Mouse (Mus musculus): ENCODE measurements around the gene Lats2.

Gene Lats2

GRCm38 (mm10) chr14:57740651-57741050 is 17.5 kb downstream of the Lats2 start:
- CTCF ChIA-PET = no interaction called here

- CTCF ChIA-PET = no interaction called here
Measured at GRCm38 (mm10) chr14:57737089-57737488, 21.1 kb downstream of the Lats2 start.

- CTCF ChIA-PET = interaction anchor here (1.0 kb wide), 1 partner anchor 8 kb away, joined by 6 read pairs; no protein-coding TSS in a partner anchor
Measured at GRCm38 (mm10) chr14:57736141-57736540, 22.0 kb downstream of the Lats2 start.

- CTCF ChIA-PET = no interaction called here
Measured at GRCm38 (mm10) chr14:57732668-57733293, 25.4 kb downstream of the Lats2 start.

GRCm38 (mm10) chr14:57730527-57730926 is 27.7 kb downstream of the Lats2 start:
- CTCF ChIA-PET = no interaction called here

- CTCF ChIA-PET = no interaction called here
Measured at GRCm38 (mm10) chr14:57729975-57730499, 28.2 kb downstream of the Lats2 start.

- CTCF ChIA-PET = interaction anchor here (0.6 kb wide), 1 partner anchor 112 kb away, joined by 4 read pairs; no protein-coding TSS in a partner anchor
Measured at GRCm38 (mm10) chr14:57729364-57729763, 28.8 kb downstream of the Lats2 start.

GRCm38 (mm10) chr14:57726172-57726571 is 32.0 kb downstream of the Lats2 start:
- CTCF ChIA-PET = interaction anchor here (0.7 kb wide), 1 partner anchor 882 kb away, joined by 4 read pairs; no protein-coding TSS in a partner anchor

GRCm38 (mm10) chr14:57724473-57724872 is 33.7 kb downstream of the Lats2 start:
- CTCF ChIA-PET = no interaction called here

GRCm38 (mm10) chr14:57718245-57718644 is 39.9 kb downstream of the Lats2 start:
- CTCF ChIA-PET = no interaction called here

GRCm38 (mm10) chr14:57716601-57717245 is 41.5 kb downstream of the Lats2 start:
- CTCF ChIA-PET = no interaction called here

- CTCF ChIA-PET = no interaction called here
Measured at GRCm38 (mm10) chr14:57712884-57713283, 45.3 kb downstream of the Lats2 start.

GRCm38 (mm10) chr14:57711059-57711458 is 47.1 kb downstream of the Lats2 start:
- CTCF ChIA-PET = interaction anchor here (0.6 kb wide), 1 partner anchor 84 kb away, joined by 3 read pairs; no protein-coding TSS in a partner anchor

- CTCF ChIA-PET = interaction anchor here (0.6 to 0.7 kb wide), 2 partner anchors 23 to 41 kb away, joined by 3 to 4 read pairs; no protein-coding TSS in a partner anchor
Measured at GRCm38 (mm10) chr14:57709171-57709570, 49.0 kb downstream of the Lats2 start.

- CTCF ChIA-PET = interaction anchor here (0.6 kb wide), 1 partner anchor 42 kb away, joined by 3 read pairs; no protein-coding TSS in a partner anchor
Measured at GRCm38 (mm10) chr14:57708580-57708979, 49.6 kb downstream of the Lats2 start.

- CTCF ChIA-PET = no interaction called here
Measured at GRCm38 (mm10) chr14:57707100-57707893, 50.9 kb downstream of the Lats2 start.

GRCm38 (mm10) chr14:57706760-57707099 is 51.5 kb downstream of the Lats2 start:
- CTCF ChIA-PET = interaction anchor here (0.6 kb wide), 1 partner anchor 127 kb away, joined by 3 read pairs; no protein-coding TSS in a partner anchor

GRCm38 (mm10) chr14:57705759-57706158 is 52.4 kb downstream of the Lats2 start:
- CTCF ChIA-PET = no interaction called here

GRCm38 (mm10) chr14:57705075-57705474 is 53.1 kb downstream of the Lats2 start:
- CTCF ChIA-PET = no interaction called here

GRCm38 (mm10) chr14:57701915-57702477 is 56.2 kb downstream of the Lats2 start:
- CTCF ChIA-PET = interaction anchor here (0.6 kb wide), 1 partner anchor 214 kb away, joined by 3 read pairs; no protein-coding TSS in a partner anchor

- CTCF ChIA-PET = no interaction called here
Measured at GRCm38 (mm10) chr14:57699461-57699970, 58.7 kb downstream of the Lats2 start.

- CTCF ChIA-PET = no interaction called here
Measured at GRCm38 (mm10) chr14:57699016-57699415, 59.2 kb downstream of the Lats2 start.

Data from spleen, embryonic (tissue).